Mouse (Mus musculus): ENCODE measurements at regions not wholly inside any gene's neighbourhood (a gene's known extent, or its start where the extent isn't known, plus 50 kb on each side); places are given as distances from the start of the nearest gene placed in this dataset.

DNA sequence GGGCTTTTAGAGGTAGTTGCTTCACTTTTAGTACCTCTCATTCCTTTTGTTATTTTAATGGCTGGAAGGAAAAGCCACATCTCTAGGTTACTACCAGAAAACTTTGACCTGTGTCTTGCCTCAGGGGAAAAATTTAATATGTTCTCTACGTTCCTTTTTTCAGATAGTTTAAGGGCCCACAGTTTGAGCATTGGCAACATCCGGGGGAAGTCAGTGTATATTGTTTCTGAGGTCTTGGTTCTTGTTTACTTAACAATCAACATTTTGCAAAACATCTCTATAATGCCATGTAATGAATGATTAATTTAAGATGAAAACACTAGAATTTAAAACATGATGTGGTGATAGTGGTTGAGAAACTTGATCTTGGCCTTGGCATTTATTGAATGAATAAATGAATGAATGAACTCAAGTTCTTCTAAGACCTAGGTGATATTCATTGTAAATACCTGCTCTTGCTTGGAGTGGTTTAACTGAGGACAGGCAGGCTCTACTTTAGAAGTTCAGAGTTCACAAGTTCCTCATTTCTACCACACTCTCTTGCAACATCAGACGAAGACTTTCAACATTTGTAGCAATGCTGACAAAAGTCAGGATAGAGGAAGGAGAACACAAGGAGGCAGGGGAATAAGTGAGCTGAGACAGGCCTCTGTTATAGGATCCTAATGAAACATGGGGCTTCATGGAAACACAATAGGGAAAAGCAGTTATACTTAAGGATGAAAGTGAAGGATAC, 474.4 kb downstream of the Mctp2 start:
- WGBS, result 93% methylated on average over 3 of the region's 3 CpGs
- DNase-seq (no peak), ATAC-seq (no peak)
- no peak overlapping the region for H3K27ac ChIP-seq (ENCODE audit: low read depth, low read length)
- H3K36me3 ChIP-seq (ENCODE audit: insufficient read depth), result no peaks in the 10 kb centered on the region
- H3K9ac ChIP-seq, result no peak overlapping the region
- no peaks in the 10 kb centered on the region for H3K4me1 ChIP-seq (ENCODE audit: insufficient read depth)
- H3K27me3 ChIP-seq (ENCODE audit: insufficient read depth, low read length), result no peaks in the 10 kb centered on the region
- H3K4me2 ChIP-seq (ENCODE audit: low read depth), result no peak overlapping the region
- no peaks in the 10 kb centered on the region for H3K9me3 ChIP-seq (ENCODE audit: low read length)
- H3K4me3 ChIP-seq (ENCODE audit: low read depth, low read length), result no peak overlapping the region
- TF ChIP-seq CTCF (IDR thresholded peaks at IDR 0.05; ENCODE audit: low read depth), result no peak

DNA sequence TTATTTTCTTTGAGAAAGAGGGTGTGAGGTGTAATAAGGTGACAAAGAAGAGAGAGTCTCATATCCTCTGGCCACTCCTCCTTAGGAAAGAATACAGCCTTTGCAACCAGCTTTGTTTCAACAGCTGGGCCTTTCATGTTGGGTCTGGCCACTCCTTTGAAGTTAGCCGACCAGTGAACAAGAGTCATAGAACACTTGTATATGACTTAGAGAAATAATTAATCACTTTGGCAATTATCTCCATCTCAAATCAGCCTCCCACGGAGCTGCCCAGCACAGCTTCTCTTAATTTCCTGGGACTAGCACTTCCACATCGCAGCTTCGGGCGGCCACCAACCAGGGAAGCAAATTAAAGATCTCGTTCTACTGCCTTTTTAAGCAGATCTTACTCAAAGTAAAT, 476.8 kb downstream of the Mctp2 start:
- no peaks in the 10 kb centered on the region for H3K27me3 ChIP-seq (ENCODE audit: insufficient read depth, low read length)
- no peak for ATAC-seq
- H3K4me2 ChIP-seq (ENCODE audit: low read depth), result no peak overlapping the region
- H3K4me3 ChIP-seq (ENCODE audit: low read depth, low read length), result no peak overlapping the region
- H3K27ac ChIP-seq (ENCODE audit: low read depth, low read length), result no peak overlapping the region
- H3K9ac ChIP-seq, result no peak overlapping the region
- TF ChIP-seq CTCF (IDR thresholded peaks at IDR 0.05; ENCODE audit: low read depth), result no peak
- no peaks in the 10 kb centered on the region for H3K36me3 ChIP-seq (ENCODE audit: insufficient read depth)
- H3K9me3 ChIP-seq (ENCODE audit: low read length), result no peaks in the 10 kb centered on the region
- no peaks in the 10 kb centered on the region for H3K4me1 ChIP-seq (ENCODE audit: insufficient read depth)
- whole genome bisulfite sequencing, result 32% methylated on average over 6 of the region's 6 CpGs
- no peak for DNase-seq

- H3K4me1 ChIP-seq (ENCODE audit: insufficient read depth), result no peaks in the 10 kb centered on the region
- H3K9ac ChIP-seq, result no peak overlapping the region
- peak overlapping the region; percentile 29; the same call in 1 of the 2 replicates for H3K27ac ChIP-seq (ENCODE audit: low read depth, low read length)
- peak; percentile 53 for DNase-seq
- no peak overlapping the region for H3K4me3 ChIP-seq (ENCODE audit: low read depth, low read length)
- no peaks in the 10 kb centered on the region for H3K27me3 ChIP-seq (ENCODE audit: insufficient read depth, low read length)
- H3K4me2 ChIP-seq (ENCODE audit: low read depth), result no peak overlapping the region
- 64% methylated on average over 11 of the region's 11 CpGs for WGBS
- H3K36me3 ChIP-seq (ENCODE audit: insufficient read depth), result no peaks in the 10 kb centered on the region
- peak; percentile 82 for ATAC-seq
- TF ChIP-seq CTCF (IDR thresholded peaks at IDR 0.05; ENCODE audit: low read depth), result no peak
- H3K9me3 ChIP-seq (ENCODE audit: low read length), result no peaks in the 10 kb centered on the region
Measured at GRCm38 (mm10) chr7:71816138-71816537, 464.9 kb upstream of the Gm10295 start.

DNA sequence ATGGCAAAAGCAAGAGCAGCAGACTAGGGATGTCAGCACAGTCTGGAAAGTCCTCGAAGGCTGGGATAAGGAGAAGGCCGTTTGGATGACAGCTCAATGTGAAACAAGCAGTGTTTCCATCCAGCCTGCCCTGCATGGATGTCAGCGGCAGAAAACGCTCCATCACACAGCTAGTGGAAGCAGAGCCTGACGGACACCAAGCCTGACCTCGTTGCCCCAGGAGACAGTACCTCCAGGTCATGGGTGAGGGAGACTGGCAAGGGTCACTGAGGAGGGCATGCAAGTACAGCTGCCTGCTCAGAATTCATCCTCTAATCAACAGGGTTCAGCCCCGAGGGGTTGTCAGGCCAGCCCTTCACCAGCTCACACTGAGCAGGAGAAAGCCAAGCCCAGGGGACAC, 442.9 kb upstream of the Gm10295 start:
- Histone ChIP-seq H3K4me2 (ENCODE audit: low read depth) (no peak overlapping the region), H3K27ac (ENCODE audit: low read depth, low read length) (no peak overlapping the region), H3K4me1 (ENCODE audit: insufficient read depth) (no peaks in the 10 kb centered on the region), H3K4me3 (ENCODE audit: low read depth, low read length) (no peak overlapping the region), H3K9me3 (ENCODE audit: low read length) (no peaks in the 10 kb centered on the region), H3K27me3 (ENCODE audit: insufficient read depth, low read length) (no peaks in the 10 kb centered on the region), H3K9ac (no peak overlapping the region), H3K36me3 (ENCODE audit: insufficient read depth) (no peaks in the 10 kb centered on the region)
- DNase-seq, result no peak
- 56% methylated on average over 7 of the region's 7 CpGs for WGBS
- no peak for TF ChIP-seq CTCF (IDR thresholded peaks at IDR 0.05; ENCODE audit: low read depth)
- no peak for ATAC-seq

DNA sequence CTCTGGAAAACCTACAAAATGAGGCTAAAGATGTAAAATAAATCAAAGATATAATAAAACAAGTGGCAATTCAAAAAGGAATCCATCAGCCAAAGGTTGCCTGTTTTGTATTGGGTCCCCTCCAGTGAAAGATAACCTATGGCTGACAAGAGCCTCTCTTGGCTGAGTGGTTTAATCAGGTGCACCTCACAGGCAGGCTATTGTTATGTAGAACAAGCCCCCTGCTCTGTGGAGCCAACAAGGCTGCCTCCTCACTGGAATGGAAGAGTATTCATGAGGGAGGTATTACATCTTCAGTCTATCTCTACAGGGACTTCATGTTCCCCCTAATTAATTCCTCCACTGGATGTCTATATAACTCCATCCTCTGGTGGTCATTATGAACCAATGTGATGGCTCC, 437.1 kb upstream of the Gm10295 start:
- no peak for TF ChIP-seq CTCF (IDR thresholded peaks at IDR 0.05; ENCODE audit: low read depth)
- DNase-seq (no peak), ATAC-seq (no peak)
- Histone ChIP-seq H3K27ac (ENCODE audit: low read depth, low read length) (no peak overlapping the region), H3K4me3 (ENCODE audit: low read depth, low read length) (no peak overlapping the region), H3K4me2 (ENCODE audit: low read depth) (no peak overlapping the region), H3K9ac (no peak overlapping the region), H3K4me1 (ENCODE audit: insufficient read depth) (no peaks in the 10 kb centered on the region), H3K27me3 (ENCODE audit: insufficient read depth, low read length) (no peaks in the 10 kb centered on the region), H3K36me3 (ENCODE audit: insufficient read depth) (no peaks in the 10 kb centered on the region), H3K9me3 (ENCODE audit: low read length) (no peaks in the 10 kb centered on the region)

DNA sequence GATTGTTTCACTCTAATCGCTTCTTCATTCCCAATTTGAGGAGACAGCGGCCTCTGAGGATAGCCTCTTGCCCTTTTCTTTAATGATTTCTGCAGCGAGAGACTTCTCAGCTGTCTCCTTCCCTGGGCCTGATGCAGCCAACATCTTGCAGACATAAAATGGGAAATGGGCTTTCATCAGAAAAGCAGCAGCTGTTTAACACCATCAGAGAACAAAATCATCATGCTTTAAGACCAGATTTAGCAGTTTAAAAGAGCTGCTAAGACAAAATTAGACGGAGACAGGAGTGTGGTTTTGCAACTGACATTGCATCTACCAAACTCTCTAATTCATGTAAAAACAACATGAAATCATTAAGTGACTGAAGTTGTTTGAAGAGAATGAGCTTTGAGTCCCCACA, 431.2 kb upstream of the Gm10295 start:
- ATAC-seq, result no peak
- no peak overlapping the region for H3K9ac ChIP-seq
- H3K9me3 ChIP-seq (ENCODE audit: low read length), result no peaks in the 10 kb centered on the region
- no peaks in the 10 kb centered on the region for H3K27me3 ChIP-seq (ENCODE audit: insufficient read depth, low read length)
- no peaks in the 10 kb centered on the region for H3K4me1 ChIP-seq (ENCODE audit: insufficient read depth)
- no peak overlapping the region for H3K27ac ChIP-seq (ENCODE audit: low read depth, low read length)
- no peak for TF ChIP-seq CTCF (IDR thresholded peaks at IDR 0.05; ENCODE audit: low read depth)
- no peak overlapping the region for H3K4me2 ChIP-seq (ENCODE audit: low read depth)
- no peaks in the 10 kb centered on the region for H3K36me3 ChIP-seq (ENCODE audit: insufficient read depth)
- H3K4me3 ChIP-seq (ENCODE audit: low read depth, low read length), result no peak overlapping the region
- DNase-seq, result no peak
- 87% methylated on average over 4 of the region's 4 CpGs for whole genome bisulfite sequencing

DNA sequence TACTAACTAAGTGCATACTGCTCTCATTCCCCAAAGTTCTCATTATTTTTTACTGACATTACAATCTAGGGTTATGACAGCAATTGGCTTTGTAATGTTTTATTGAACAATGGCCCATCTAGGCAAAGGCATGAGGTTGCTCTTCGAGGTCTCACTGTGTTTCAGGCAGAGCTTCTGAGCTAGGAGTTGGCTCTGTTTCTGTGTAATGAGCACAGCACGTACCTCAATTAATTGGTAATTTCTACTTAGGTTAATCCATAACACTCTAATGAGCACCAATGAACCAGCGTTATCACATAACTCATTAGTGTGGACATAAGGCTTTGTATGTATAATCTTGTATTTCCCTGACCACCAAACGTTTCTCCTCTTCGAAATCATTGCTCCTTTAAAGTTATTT, 398.6 kb upstream of the Gm10295 start:
- Histone ChIP-seq H3K27me3 (ENCODE audit: insufficient read depth, low read length) (no peaks in the 10 kb centered on the region), H3K4me2 (ENCODE audit: low read depth) (no peak overlapping the region), H3K9me3 (ENCODE audit: low read length) (no peaks in the 10 kb centered on the region), H3K27ac (ENCODE audit: low read depth, low read length) (no peak overlapping the region), H3K4me3 (ENCODE audit: low read depth, low read length) (no peak overlapping the region), H3K4me1 (ENCODE audit: insufficient read depth) (no peaks in the 10 kb centered on the region), H3K9ac (no peak overlapping the region), H3K36me3 (ENCODE audit: insufficient read depth) (no peaks in the 10 kb centered on the region)
- no peak for DNase-seq
- no peak for TF ChIP-seq CTCF (IDR thresholded peaks at IDR 0.05; ENCODE audit: low read depth)
- no peak for ATAC-seq
- 32% methylated on average over 5 of the region's 5 CpGs for WGBS

Measured in forebrain, postnatal 0 days (tissue).